ENCODE assay signal across 11 mouse cellular contexts in genomic region chr17:78298967-78299540, GRCm38 (mm10).
DNase-seq lines count a peak whose midpoint lies in the region; ATAC-seq lines count a peak whose summit lies in the region.
"Had no signal": no experiment of that assay in that cellular context is flagged by ENCODE, and none has a peak within 500 bp of the region (broad histone marks: within the 10 kb centered on the region; RNA-seq: fewer than 3 reads in every experiment).

No protein-coding gene starts in this region.

- H3K4me3 ChIP-seq in heart, embryonic 12.5 days: no peak overlapping the region
- no peak overlapping the region for H3K4me3 ChIP-seq in embryonic facial prominence, embryonic 13.5 days
- H3K4me3 ChIP-seq: hindbrain, embryonic 15.5 days; limb, embryonic 12.5 days; neural tube, embryonic 13.5 days had no signal

- H3K27me3 ChIP-seq in heart, embryonic 12.5 days (replicated peaks): peaks cover 21% of the 10 kb centered on the region; the same call in 1 of the 2 replicates
- no peaks in the 10 kb centered on the region for H3K27me3 ChIP-seq in embryonic facial prominence, embryonic 13.5 days
- H3K27me3 ChIP-seq: hindbrain, embryonic 15.5 days; limb, embryonic 12.5 days; neural tube, embryonic 13.5 days had no signal

- H3K27ac ChIP-seq in heart, embryonic 12.5 days (ENCODE audit: poor library complexity, severe bottlenecking): no peak overlapping the region
- H3K27ac ChIP-seq in embryonic facial prominence, embryonic 13.5 days: no peak overlapping the region
- H3K27ac ChIP-seq: hindbrain, embryonic 15.5 days; limb, embryonic 12.5 days; neural tube, embryonic 13.5 days had no signal

- peak overlapping the region; percentile 17; the same call in 1 of the 2 replicates for H3K4me2 ChIP-seq in heart, embryonic 12.5 days
- H3K4me2 ChIP-seq in embryonic facial prominence, embryonic 13.5 days: no peak overlapping the region
- H3K4me2 ChIP-seq: hindbrain, embryonic 15.5 days; limb, embryonic 12.5 days; neural tube, embryonic 13.5 days had no signal

- no peaks in the 10 kb centered on the region for H3K9me3 ChIP-seq in heart, embryonic 12.5 days (replicated peaks)
- H3K9me3 ChIP-seq in embryonic facial prominence, embryonic 13.5 days: no peaks in the 10 kb centered on the region
- H3K9me3 ChIP-seq: hindbrain, embryonic 15.5 days; limb, embryonic 12.5 days; neural tube, embryonic 13.5 days had no signal

- H3K9ac ChIP-seq in heart, embryonic 12.5 days: peak overlapping the region; percentile 11
- no peak overlapping the region for H3K9ac ChIP-seq in embryonic facial prominence, embryonic 13.5 days
- H3K9ac ChIP-seq: hindbrain, embryonic 15.5 days; limb, embryonic 12.5 days; neural tube, embryonic 13.5 days had no signal

- ATAC-seq in heart, embryonic 12.5 days (ENCODE audit: insufficient number of reproducible peaks, low FRiP score): peak; percentile 46
- ATAC-seq in embryonic facial prominence, embryonic 13.5 days (ENCODE audit: insufficient number of reproducible peaks, insufficient read depth, low FRiP score, low TSS enrichment, low read depth): peak; percentile 35; the same call in 1 of the 2 replicates

- peaks cover 17% of the 10 kb centered on the region for H3K4me1 ChIP-seq in heart, embryonic 12.5 days (replicated peaks)
- peaks cover 9% of the 10 kb centered on the region for H3K4me1 ChIP-seq in embryonic facial prominence, embryonic 13.5 days

- H3K36me3 ChIP-seq in heart, embryonic 12.5 days: no peaks in the 10 kb centered on the region
- H3K36me3 ChIP-seq in embryonic facial prominence, embryonic 13.5 days: peaks cover 18% of the 10 kb centered on the region
- H3K36me3 ChIP-seq: hindbrain, embryonic 15.5 days had no signal

- no peak for DNase-seq in heart, adult 8-10 months (ENCODE audit: low spot score)
- peak; percentile 3 for DNase-seq in 416B (ENCODE audit: low read depth)
- DNase-seq in lung, postnatal 36 days: peak; percentile 46
- no peak for DNase-seq in urinary bladder, postnatal 10 days (ENCODE audit: low spot score)
- no peak for DNase-seq in right cerebral cortex, postnatal 36 days (ENCODE audit: low spot score in 2 of 2)
- no peak for DNase-seq in layer of hippocampus, adult 8-10 months (ENCODE audit: low spot score in 2 of 2)

- 18% methylated on average over 8 of the region's 8 CpGs for WGBS in heart, embryonic 12.5 days
- 29% methylated on average over 8 of the region's 8 CpGs for WGBS in embryonic facial prominence, embryonic 13.5 days

Comparison
In these comparisons a context has a peak if more than half of its experiments do, and no peak if none do; other contexts are left out.
1. DNase-seq: peak in 416B (single experiment) and lung, postnatal 36 days (single experiment); none in heart, adult 8-10 months (single experiment), urinary bladder, postnatal 10 days (single experiment), right cerebral cortex, postnatal 36 days (0 of 2) and layer of hippocampus, adult 8-10 months (0 of 2).